Mouse (Mus musculus): ENCODE results near the gene Senp7.

GRCm38 (mm10) chr16:56086336-56086735 lies 38.2 kb downstream of the Senp7 start:
- TF ChIP-seq CTCF (IDR thresholded peaks at IDR 0.05; ENCODE audit: low read depth, low read length) (no peak), POLR2A (IDR thresholded peaks at IDR 0.05; ENCODE audit: insufficient read depth, low read length) (no peak)
